Mouse (Mus musculus): ENCODE measurements around the gene Dnah11. TPM values are rescaled to one million over a fixed set of nuclear protein-coding genes. Genes with fewer than 3 reads are reported as not detected.

The Dnah11 gene
- 0.18 TPM for polyA plus RNA-seq (2017; shearing (Covaris generic))

GRCm38 (mm10) chr12:118198386-118199093 lies at the start of gene Dnah11:
TSS of gene Dnah11 (minus strand) at chr12:118199043.

Other genes starting within 250 kb of the Dnah11 start
- 20.1 TPM for gene Sp4, start 102.4 kb upstream of the Dnah11 start, polyA plus RNA-seq (2017; shearing (Covaris generic))